Mouse (Mus musculus): Measurements from ENCODE around the gene Fam89b.
"Not testable (repeated sequence)": the region's sequence is repeated elsewhere in the genome, so short reads cannot be mapped to it uniquely, and the experiment has no call there.

Fam89b gene

DNA sequence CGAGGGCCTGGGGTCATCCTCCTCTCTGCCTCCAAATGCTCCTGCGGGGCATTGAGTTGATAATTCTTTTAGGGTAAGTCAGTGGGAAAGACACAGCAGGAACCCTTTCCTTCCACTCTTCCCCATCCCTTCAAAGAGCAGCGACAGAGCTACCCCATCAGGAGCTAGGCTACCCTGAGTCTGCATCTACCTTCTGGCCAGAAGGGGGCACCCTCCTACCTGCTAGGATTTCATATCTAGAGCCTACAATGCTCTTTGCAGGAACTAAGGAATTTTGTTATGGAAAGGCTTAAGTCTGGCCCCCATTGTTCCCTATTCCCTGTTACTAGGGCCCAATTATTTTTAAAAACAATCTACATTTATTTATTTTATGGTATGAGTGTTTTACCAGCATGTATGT is 18.2 kb downstream of the Fam89b start:
- DNase-seq (ENCODE audit: low spot score in 2 of 2) = peak; percentile 55 to 66

DNA sequence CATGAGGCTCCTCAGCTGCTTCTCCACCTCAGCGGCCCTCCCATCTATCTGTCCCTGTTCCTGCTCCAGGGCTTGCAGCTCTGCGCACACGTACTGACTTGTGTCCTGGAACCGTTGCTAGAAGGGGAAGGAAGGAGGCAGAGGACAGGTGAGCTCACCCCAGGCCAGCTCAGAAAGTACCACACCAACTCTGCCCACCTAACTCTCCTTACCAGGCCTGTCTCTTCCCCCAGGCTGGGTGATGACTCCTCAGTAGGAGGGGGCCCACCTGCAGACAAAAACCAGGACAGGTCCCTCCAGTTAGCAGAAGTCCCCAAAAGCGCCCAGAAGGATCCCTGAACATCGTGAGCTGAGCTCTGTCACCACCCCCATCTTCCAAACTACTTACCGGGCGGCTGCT is 18.9 kb downstream of the Fam89b start:
- DNase-seq (ENCODE audit: low spot score in 2 of 2) = no peak

GRCm38 (mm10) chr19:5710068-5710467 is 19.4 kb downstream of the Fam89b start:
- DNase-seq (ENCODE audit: low spot score in 2 of 2) = no peak

- DNase-seq (ENCODE audit: low spot score in 2 of 2) = no peak
Observed at GRCm38 (mm10) chr19:5704801-5705571, 24.5 kb downstream of the Fam89b start.

DNA sequence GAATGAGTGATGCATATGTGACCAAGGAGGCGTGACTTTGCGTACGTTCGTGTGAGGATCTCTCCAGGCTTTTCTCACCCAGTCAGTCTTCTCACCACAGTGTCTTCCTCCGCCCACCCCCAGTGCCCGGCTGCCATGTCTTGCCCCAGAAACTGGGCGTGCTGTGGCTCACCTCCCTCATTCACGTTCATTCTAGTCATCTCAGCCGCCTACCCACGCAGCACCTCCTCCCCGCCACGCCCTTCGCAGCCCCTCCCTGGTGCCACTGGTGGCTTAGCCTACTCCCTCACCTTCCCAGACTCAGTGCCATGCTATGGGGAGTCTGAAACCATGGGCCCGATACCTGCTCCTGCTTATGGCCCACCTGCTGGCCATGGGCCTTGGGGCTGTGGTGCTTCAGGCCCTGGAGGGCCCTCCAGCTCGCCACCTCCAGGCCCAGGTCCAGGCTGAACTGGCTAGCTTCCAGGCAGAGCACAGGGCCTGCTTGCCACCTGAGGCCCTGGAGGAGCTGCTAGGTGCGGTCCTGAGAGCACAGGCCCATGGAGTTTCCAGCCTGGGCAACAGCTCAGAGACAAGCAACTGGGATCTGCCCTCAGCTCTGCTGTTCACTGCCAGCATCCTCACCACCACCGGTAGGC is 25.2 kb downstream of the Fam89b start, which contains the start of gene Kcnk7:
Kcnk7 (plus strand) TSS at position 205 of the 638 bp plus-strand sequence.
- DNase-seq (ENCODE audit: low spot score in 2 of 2) = no peak

DNA sequence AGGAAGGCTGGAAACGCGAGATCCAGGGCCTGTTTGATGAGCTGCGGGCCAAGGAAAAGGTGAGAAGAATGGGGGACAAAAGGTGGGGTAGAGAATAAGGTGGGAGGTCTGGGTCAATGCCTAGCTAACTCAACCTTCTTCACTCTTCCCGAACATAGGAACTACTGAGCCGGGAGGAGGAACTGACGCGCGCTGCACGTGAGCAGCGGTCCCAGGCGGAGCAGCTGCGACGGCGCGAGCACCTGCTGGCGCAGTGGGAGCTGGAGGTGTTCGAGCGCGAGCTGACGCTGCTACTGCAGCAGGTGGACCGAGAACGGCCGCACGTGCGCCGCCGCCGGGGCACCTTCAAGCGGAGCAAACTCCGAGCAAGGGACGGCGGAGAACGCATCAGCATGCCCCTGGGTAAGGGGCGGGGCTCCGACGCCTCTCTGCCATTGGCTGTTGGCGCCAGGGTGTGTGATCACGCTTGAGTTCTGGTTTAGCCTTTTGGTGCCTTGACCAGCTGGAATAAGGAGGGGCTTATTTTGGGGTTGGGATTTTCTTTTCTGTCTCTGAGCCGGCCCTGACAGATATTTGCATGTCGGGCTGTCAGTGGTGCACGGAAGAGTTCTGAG is 33.5 kb downstream of the Fam89b start:
- DNase-seq (ENCODE audit: low spot score in 2 of 2) = no peak

GRCm38 (mm10) chr19:5693801-5694200 is 35.7 kb downstream of the Fam89b start:
- DNase-seq (ENCODE audit: low spot score in 2 of 2) = no peak

DNA sequence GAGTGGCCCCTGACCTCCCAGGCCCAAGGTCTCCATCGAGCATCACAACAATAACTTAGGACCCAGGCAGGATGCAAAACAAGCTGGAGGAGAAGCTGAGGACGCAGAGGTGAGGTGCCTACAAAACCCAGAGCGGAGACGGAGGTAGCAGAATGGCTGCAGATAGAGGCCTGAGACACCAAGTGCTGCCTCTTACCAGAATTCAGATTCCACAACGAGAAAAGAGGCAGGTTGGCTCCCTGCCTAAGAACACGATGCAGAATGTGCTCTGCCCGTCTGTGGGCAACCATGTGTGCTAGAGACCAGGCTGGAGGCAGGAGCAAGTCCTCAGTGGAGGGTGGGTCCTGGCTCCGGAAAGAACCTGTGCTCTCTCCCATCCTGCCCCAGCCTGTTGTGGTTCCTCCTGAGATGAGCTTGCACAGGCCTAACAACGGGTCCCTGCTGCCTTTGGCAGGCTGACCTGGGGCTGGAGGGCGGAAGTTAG is 36.5 kb downstream of the Fam89b start:
- DNase-seq (ENCODE audit: low spot score in 2 of 2) = no peak

DNA sequence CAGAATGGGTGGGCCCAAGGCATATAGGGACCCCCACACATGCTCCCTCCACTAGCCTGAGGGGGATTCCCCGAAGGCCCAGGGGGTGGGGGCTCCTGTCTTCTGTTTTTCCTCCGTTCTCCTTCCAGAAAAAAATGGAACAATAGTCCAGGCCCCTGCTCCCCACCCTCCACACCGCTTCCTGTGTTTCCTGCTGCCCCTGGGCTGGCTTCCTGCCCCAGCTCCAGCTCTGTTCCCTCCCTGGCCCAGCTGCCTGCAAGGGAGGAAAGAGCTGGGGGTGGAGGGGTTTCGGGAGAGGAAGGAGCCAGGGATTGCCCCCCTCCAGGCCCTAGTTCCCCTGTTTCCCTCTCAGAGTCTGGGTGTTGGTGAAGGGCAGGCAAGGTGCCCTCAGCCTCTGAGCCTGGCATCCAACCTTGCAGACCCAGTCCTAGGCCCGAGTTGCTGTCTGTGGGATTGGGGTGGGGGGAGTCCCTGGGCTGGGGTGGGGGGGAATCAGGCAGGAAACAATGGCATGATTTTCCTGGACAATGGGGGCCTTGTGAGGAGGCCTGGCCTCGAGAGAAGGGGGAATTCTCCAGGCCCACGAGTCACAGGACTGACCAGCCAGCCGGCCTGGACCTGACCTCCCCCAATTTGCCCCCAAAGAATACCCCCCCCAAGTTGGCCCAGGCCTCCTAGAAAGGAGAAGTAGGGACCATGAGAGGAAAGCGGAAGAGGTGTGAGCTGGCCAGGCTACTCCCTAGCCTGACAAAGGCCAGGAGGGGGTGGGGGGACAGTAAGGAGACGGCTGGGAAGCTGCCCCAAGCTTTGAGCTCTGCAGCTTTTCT is 37.2 kb downstream of the Fam89b start:
- DNase-seq (ENCODE audit: low spot score in 2 of 2) = peak in 1 of 2 experiments; percentile 54

- DNase-seq (ENCODE audit: low spot score in 2 of 2) = no peak
Observed at GRCm38 (mm10) chr19:5691601-5692000, 37.9 kb downstream of the Fam89b start.

DNA sequence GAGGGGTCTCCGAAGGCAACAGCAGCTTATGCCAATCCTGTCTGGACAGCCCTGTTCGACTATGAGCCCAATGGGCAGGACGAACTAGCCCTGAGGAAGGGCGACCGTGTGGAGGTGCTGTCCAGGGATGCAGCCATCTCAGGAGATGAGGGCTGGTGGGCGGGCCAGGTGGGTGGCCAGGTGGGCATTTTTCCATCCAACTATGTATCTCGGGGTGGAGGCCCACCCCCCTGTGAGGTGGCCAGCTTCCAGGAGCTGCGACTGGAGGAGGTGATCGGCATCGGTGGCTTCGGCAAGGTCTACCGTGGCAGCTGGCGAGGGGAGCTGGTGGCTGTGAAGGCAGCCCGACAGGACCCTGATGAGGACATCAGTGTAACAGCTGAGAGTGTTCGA is 39.1 kb downstream of the Fam89b start:
- no peak for DNase-seq (ENCODE audit: low spot score in 2 of 2)

- peak; percentile 84 to 91 for DNase-seq (ENCODE audit: low spot score in 2 of 2)
Observed at GRCm38 (mm10) chr19:5689565-5690342, 39.7 kb downstream of the Fam89b start.

- DNase-seq (ENCODE audit: low spot score in 2 of 2) = no peak
Observed at GRCm38 (mm10) chr19:5689088-5689428, 40.4 kb downstream of the Fam89b start.

- DNase-seq (ENCODE audit: low spot score in 2 of 2) = peak; percentile 92 to 97
Observed at GRCm38 (mm10) chr19:5688200-5689087, 41.0 kb downstream of the Fam89b start, which contains the start of the genes Map3k11 and Pcnx3. Gene Map3k11, plus strand, starts transcription at chr19:5688742. Gene Pcnx3, minus strand, starts transcription at chr19:5688908.

DNA sequence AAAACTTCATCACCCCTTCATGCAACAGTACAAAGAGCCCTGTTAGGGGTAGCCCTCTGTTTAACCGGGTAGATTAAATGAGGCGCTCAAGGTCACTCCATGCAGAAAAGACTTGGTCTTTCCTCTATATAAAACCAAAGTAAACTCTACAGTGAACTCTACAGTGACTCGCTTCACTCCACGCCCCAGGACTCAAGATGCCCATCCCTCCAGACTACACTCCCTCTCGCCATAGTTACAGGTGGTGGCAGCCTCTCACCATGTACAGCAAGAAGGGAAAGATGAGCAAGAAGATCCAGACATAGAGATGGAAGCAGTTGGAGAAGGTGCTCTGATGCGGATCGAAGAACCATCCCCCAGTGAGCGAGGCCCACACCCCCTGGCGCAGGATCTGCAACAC is 41.7 kb downstream of the Fam89b start:
- DNase-seq (ENCODE audit: low spot score in 2 of 2) = no peak

DNA sequence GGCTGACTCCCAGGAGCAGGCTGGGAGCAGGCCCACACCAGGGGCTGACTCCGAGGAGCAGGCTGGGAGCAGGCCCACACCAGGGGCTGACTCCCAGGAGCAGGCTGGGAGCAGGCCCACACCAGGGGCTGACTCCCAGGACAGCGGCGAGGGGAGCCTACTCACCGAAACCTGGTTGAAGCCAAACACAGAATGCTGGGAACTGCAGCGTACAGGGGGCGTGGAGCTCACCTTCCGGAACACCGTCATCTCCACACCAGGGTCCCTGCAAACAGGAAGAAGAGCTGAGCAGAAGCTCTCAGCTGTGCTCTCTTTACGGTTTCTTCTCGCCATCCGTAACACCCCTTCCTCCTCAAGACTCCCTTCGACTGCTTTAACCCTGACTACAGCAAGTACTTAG is 42.5 kb downstream of the Fam89b start:
- not testable (repeated sequence) for DNase-seq (ENCODE audit: low spot score in 2 of 2)

DNA sequence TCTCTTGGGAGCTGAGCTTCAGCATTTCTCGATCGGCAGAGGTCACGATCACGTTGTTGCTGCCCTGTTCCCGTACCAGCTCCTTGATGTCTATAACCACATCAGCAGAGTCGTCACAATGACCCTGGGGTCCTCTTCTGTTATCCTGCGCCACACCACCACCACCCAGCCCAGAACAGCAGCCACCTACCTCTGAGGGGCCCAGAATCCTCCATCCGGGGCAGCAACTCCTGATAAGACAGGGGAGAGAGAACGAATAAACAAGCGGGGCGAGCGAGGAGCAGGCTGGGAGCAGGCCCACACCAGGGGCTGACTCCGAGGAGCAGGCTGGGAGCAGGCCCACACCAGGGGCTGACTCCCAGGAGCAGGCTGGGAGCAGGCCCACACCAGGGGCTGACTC is 43.0 kb downstream of the Fam89b start:
- no peak for DNase-seq (ENCODE audit: low spot score in 2 of 2)

DNA sequence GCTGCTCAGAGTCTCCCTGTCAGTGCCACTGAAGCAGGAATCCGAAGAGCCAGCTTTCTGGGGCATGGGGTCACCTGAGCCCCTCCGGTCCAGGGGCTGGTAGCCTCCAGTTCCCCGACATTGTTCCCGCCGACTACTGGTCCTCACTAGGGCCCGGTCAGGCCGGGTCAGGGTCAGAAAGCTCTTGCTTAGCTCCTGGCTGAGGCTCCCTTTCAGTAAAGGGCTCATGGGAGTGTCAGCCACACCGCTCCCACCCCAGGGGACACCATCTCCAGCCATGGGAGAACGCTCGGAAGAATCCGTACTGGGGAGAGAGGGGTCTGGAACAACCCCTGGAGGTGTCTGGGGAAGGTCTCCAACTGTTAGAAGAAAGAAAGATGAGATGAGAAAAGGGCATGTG is 43.6 kb downstream of the Fam89b start:
- DNase-seq (ENCODE audit: low spot score in 2 of 2) = no peak

GRCm38 (mm10) chr19:5685431-5685830 is 44.0 kb downstream of the Fam89b start:
- DNase-seq (ENCODE audit: low spot score in 2 of 2) = no peak

GRCm38 (mm10) chr19:5684985-5685384 is 44.5 kb downstream of the Fam89b start:
- DNase-seq (ENCODE audit: low spot score in 2 of 2) = no peak
